In the genomic region with DNA sequence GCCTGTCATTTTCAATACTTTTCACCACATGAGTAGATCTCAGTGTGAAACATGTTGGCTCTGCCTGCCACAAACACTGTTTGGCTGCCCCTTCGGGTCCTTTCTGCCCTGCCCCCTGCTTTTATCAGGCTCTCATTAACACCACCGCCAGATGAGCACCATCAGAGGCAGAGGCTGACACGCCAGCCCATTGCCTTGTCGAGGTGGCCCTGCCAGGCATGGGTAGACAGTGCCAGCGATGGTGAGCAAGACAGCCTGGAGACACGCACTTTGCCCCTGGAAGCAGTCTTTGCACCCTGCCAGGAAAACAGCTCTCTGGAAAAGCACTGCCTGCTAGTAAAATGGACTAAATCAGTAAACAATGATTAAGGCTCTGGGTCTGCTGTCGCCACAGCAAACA, we compare ENCODE assay signal across 9 mouse cellular contexts.
A peak's percentile ranks its signal among the peaks of the same experiment; 100 is the strongest.
DNase-seq lines count a peak whose midpoint lies in the region; ATAC-seq and TF ChIP-seq lines count a peak whose summit lies in the region.
"Had no signal": no experiment of that assay in that cellular context is flagged by ENCODE, and none has a peak within 500 bp of the region (broad histone marks: within the 10 kb centered on the region; RNA-seq: fewer than 3 reads in every experiment).

No protein-coding gene starts in this region.

- no peaks in the 10 kb centered on the region for H3K9me3 ChIP-seq in hindbrain, postnatal 0 days (ENCODE audit: low read length)

- no peak overlapping the region for H3K4me3 ChIP-seq in hindbrain, postnatal 0 days (ENCODE audit: low read length)
- H3K4me3 ChIP-seq in lung, adult 2 months (replicated peaks; ENCODE audit: extremely low read depth, low read depth, low read length), result no peak overlapping the region

- H3K4me2 ChIP-seq in hindbrain, postnatal 0 days (ENCODE audit: low read depth, low read length), result peak overlapping the region; percentile 35; the same call in 1 of the 2 replicates

- no peak for TF ChIP-seq POLR2A in lung, adult 2 months (IDR thresholded peaks at IDR 0.05; ENCODE audit: borderline replicate concordance, extremely low read depth, low read depth, low read length)

- peak; percentile 76 for ATAC-seq in hindbrain, postnatal 0 days

- no peaks in the 10 kb centered on the region for H3K36me3 ChIP-seq in hindbrain, postnatal 0 days (ENCODE audit: insufficient read depth, low read length)

- H3K27ac ChIP-seq in hindbrain, postnatal 0 days, result no peak overlapping the region

- H3K4me1 ChIP-seq in hindbrain, postnatal 0 days (ENCODE audit: insufficient read depth, low read length), result peaks cover 6% of the 10 kb centered on the region; the same call in 1 of the 2 replicates
- no peaks in the 10 kb centered on the region for H3K4me1 ChIP-seq in lung, adult 2 months (ENCODE audit: control insufficient read depth, insufficient read depth, low read length)

- WGBS in hindbrain, postnatal 0 days, result 9% methylated on average over 7 of the region's 7 CpGs
- 37% methylated on average over 7 of the region's 7 CpGs for WGBS in lung, adult 2 months

- peak; percentile 7 for DNase-seq in embryo, embryonic 9.5 days (ENCODE audit: extremely low spot score)
- DNase-seq in embryo, embryonic 10.5 days (ENCODE audit: low spot score), result no peak
- DNase-seq in brain, embryonic 18.5 days (ENCODE audit: low read depth, low spot score), result peak; percentile 10
- peak; percentile 50 for DNase-seq in hindbrain, postnatal 0 days (ENCODE audit: low spot score)
- peak; percentile 22 for DNase-seq in lung, adult 2 months
- no peak for DNase-seq in thymus, postnatal 10 days (ENCODE audit: low spot score in 2 of 2)
- DNase-seq in adrenal gland, adult (ENCODE audit: inconsistent age in 2 of 2, low spot score in 1 of 2), result no peak
- no peak for DNase-seq in spleen, adult 12 weeks (ENCODE audit: low spot score)

- no peak overlapping the region for H3K9ac ChIP-seq in hindbrain, postnatal 0 days (replicated peaks; ENCODE audit: low read length)

- no peak for TF ChIP-seq CTCF in hindbrain, postnatal 0 days (IDR thresholded peaks at IDR 0.05; ENCODE audit: low read depth)
- TF ChIP-seq CTCF in lung, adult 2 months (IDR thresholded peaks at IDR 0.05; ENCODE audit: insufficient read depth, low read length), result no peak

- no peaks in the 10 kb centered on the region for H3K27me3 ChIP-seq in hindbrain, postnatal 0 days (ENCODE audit: insufficient read depth, low read length)
- H3K27me3 ChIP-seq: CH12.LX had no signal

Comparison
In these comparisons a context has a peak if more than half of its experiments do, and no peak if none do; other contexts are left out.
1. DNase-seq: peak in embryo, embryonic 9.5 days (single experiment), brain, embryonic 18.5 days (single experiment), hindbrain, postnatal 0 days (single experiment) and lung, adult 2 months (single experiment); none in embryo, embryonic 10.5 days (single experiment), thymus, postnatal 10 days (0 of 2), adrenal gland, adult (0 of 2) and spleen, adult 12 weeks (single experiment).